Mouse (Mus musculus): ENCODE results near the gene Gm9513.

The Gm9513 gene

DNA sequence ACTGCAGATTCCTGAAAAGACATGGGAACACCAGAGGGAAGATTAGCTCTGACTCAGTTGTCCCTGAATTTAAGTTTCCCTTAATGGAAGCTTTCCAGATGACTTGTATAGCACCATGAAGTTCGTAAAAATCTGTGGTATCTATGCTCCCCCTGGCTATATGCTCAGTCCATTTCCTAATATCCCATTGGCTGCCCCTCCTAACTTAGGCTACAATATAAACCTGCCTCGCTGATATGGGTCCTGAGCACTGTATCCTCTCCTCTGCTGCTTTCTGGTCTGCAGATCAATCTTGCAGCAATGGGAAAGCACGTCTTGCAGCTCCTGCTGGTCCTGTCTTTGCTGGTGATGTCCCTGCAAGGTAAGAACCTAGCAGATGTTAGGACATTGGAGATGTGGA is at the start of gene Gm9513:
Gm9513 (plus strand) TSS at position 301 of the 400 bp plus-strand sequence.
- no peak for DNase-seq (ENCODE audit: low spot score)

DNA sequence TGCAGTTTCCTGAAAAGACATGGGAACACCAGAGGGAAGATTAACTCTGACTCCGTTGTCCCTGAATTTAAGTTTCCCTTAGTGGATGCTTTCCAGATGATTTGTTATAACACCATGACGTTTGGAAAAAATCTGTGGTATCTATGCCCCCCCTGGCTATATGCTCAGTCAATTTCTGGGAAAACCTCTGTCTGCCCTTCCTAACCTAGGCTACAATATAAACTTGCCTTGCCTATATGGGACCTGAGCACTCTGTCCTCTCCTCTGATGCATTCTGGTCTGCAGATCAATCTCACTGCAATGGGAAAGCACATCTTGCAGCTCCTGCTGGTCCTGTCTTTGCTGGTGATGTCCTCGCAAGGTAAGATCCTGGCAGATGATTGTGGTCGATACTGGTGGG is 43.9 kb upstream of the Gm9513 start, which contains the start of gene Gm7257:
Gm7257 (plus strand) TSS at position 301 of the 400 bp plus-strand sequence.
- no peak for DNase-seq (ENCODE audit: low spot score)

DNA sequence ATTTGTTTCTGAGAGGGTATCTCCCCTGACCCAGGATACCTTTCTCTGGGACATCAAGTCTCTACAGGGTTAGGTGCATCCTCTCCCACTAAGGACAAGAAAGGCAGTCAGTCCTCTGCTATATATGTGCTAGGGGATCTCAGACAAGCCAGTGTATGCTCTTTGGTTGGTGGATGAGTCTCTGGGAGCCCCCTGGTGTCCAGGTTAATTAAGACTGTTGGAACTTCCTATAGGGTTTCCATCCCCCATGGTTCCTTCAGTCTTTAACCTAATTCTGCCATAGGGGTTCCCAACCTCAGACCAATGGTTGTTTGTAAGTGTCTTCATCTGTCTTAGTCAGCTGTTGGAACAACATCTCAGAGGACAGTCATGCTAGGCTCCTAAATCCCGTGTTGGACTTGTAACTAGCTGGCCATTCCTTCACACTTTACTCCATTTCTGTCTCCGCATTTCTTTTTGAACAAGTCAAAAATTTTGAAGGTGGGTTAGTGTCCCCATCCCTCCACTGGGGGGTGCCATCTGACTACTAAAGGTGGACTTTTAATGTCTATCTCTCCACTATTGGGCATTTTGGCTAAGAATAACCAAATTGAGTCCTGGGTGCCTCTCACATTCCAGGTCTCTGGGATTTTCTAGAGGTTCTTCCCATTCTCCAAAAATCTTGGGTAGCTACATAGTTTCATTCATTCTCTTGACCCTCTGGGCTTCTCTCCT is 40.2 kb upstream of the Gm9513 start:
- DNase-seq (ENCODE audit: low spot score) = no peak

- DNase-seq (ENCODE audit: low spot score) = no peak
Measured at GRCm38 (mm10) chr9:36494501-36495220, 19.2 kb downstream of the Gm9513 start.

DNA sequence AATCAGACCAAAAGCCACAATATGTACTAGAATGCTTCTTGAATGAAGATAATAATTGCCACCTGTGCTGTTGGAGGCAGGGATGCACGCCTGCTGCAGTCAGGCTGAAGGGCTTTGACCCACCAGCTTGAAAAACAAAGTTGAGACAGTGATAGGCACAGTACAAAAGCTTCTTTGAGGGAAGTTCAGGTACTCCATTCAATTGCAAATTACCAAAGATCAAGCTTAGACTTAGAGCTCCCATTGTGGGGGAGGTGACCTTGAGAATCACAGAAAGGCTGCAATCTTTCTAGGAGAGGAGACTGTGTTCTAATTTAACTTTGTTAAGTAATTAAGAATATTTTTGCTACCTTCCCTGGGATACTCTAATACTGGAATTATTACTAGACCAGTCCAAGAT is 20.4 kb downstream of the Gm9513 start:
- no peak for DNase-seq (ENCODE audit: low spot score)

DNA sequence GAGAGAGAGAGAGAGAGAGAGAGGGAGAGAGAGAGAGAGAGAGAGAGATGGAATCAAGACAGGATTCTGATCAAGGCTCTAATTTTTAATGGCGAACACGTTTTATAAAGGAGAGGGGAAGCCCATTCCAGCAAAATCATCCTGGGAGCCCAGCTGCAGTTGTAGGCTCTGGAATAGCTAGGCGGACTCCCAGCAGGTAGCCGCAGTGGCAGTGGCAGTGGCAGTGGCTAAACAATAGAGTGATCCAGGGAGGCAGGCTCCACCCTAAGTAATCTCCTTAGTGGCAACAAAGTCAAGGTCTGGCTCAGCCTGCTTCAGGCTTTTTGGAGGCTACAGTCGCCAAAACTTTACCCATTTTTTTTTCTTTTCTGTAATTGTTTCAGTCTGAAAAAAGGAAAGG is 28.8 kb downstream of the Gm9513 start:
- DNase-seq (ENCODE audit: low spot score) = no peak
